9 mouse cellular contexts compared by ENCODE assay signal in genomic region chr17:32403417-32403816, GRCm38 (mm10). TPM values are rescaled to one million over a fixed set of nuclear protein-coding genes. Genes with fewer than 3 reads are reported as not detected.
DNase-seq lines count a peak whose midpoint lies in the region; ATAC-seq and TF ChIP-seq lines count a peak whose summit lies in the region.
"Had no signal": no experiment of that assay in that cellular context is flagged by ENCODE, and none has a peak within 500 bp of the region (broad histone marks: within the 10 kb centered on the region; RNA-seq: fewer than 3 reads in every experiment).

Gene Rasal3, minus strand, starts transcription at chr17:32403583.

- no peak for TF ChIP-seq POLR2A in CH12.LX (IDR thresholded peaks at IDR 0.05; ENCODE audit: low read depth, low read length)
- TF ChIP-seq POLR2A in olfactory bulb, adult 2 months (IDR thresholded peaks at IDR 0.05; ENCODE audit: insufficient read depth, low read depth, low read length) = no peak

- H3K4me3 ChIP-seq in CH12.LX (replicated peaks in 1 of 3; ENCODE audit: low read depth in 2 of 3, low read length in 2 of 3, poor library complexity in 1 of 3) = peak within 1 kb of the TSS; percentile 67 to 91 (median 69)
- H3K4me3 ChIP-seq in intestine, embryonic 16.5 days (ENCODE audit: low read length) = peak within 1 kb of the TSS; percentile 14; the same call in 1 of the 2 replicates
- peak within 1 kb of the TSS; percentile 15; the same call in 1 of the 2 replicates for H3K4me3 ChIP-seq in olfactory bulb, adult 2 months (ENCODE audit: insufficient read depth, low read depth, low read length)
- H3K4me3 ChIP-seq: embryonic facial prominence, embryonic 15.5 days; heart, embryonic 13.5 days had no signal

- TF ChIP-seq CTCF in CH12.LX (conservative IDR thresholded peaks at IDR 0.05 in 1 of 2, IDR thresholded peaks at IDR 0.05 in 1 of 2; ENCODE audit: low read depth in 2 of 2, low read length in 2 of 2) = no peak; a peak in 1 of 4 replicates
- no peak for TF ChIP-seq CTCF in olfactory bulb, adult 2 months (IDR thresholded peaks at IDR 0.05; ENCODE audit: insufficient read depth, low read depth, low read length)

- peak within 1 kb of the TSS; percentile 56 for H3K27ac ChIP-seq in CH12.LX (ENCODE audit: insufficient read depth, low read depth)
- no peak within 1 kb of the TSS for H3K27ac ChIP-seq in intestine, embryonic 16.5 days (ENCODE audit: low read length)
- H3K27ac ChIP-seq in olfactory bulb, adult 2 months (ENCODE audit: insufficient read depth, low read depth, low read length) = 0 out of 2 replicates have a peak within 1 kb of the TSS, but pooled peaks have one; percentile 21
- H3K27ac ChIP-seq: embryonic facial prominence, embryonic 15.5 days; heart, embryonic 13.5 days had no signal

- H3K4me2 ChIP-seq in CH12.LX (ENCODE audit: insufficient read depth, low read depth, poor library complexity, severe bottlenecking) = peak within 1 kb of the TSS; percentile 85
- H3K4me2 ChIP-seq in intestine, embryonic 16.5 days (ENCODE audit: low read depth, low read length) = no peak within 1 kb of the TSS
- H3K4me2 ChIP-seq: embryonic facial prominence, embryonic 15.5 days; heart, embryonic 13.5 days had no signal

- DNase-seq in CD4-positive helper T cell, adult 2 months (ENCODE audit: low read depth, low spot score) = peak; percentile 91
- DNase-seq in CH12.LX (ENCODE audit: extremely low read depth) = peak; percentile 65
- DNase-seq in urinary bladder, postnatal 36 days (ENCODE audit: low spot score in 2 of 2) = no peak
- DNase-seq in gastrocnemius, adult 18-20 months (ENCODE audit: low spot score) = no peak
- DNase-seq in ovary, adult 18-20 months (ENCODE audit: low spot score) = no peak

- H3K9ac ChIP-seq in CH12.LX (ENCODE audit: insufficient read depth, low read depth) = peak within 1 kb of the TSS; percentile 59
- 0 out of 2 replicates have a peak within 1 kb of the TSS, but pooled peaks have one; percentile 8 for H3K9ac ChIP-seq in intestine, embryonic 16.5 days (ENCODE audit: low read depth, low read length)
- H3K9ac ChIP-seq: embryonic facial prominence, embryonic 15.5 days; heart, embryonic 13.5 days had no signal

- H3K79me2 ChIP-seq in CH12.LX (replicated peaks; ENCODE audit: control insufficient read depth, extremely low read depth, insufficient read depth, poor library complexity, severe bottlenecking) = peaks cover 5% of the 10 kb centered on the region; the same call in 1 of the 2 replicates

- no peak for TF ChIP-seq EP300 in CH12.LX (IDR thresholded peaks at IDR 0.05; ENCODE audit: low read length)

- no peak for ATAC-seq in intestine, embryonic 16.5 days

- H3K27me3 ChIP-seq in CH12.LX (replicated peaks) = no peaks in the 10 kb centered on the region
- H3K27me3 ChIP-seq in intestine, embryonic 16.5 days (replicated peaks; ENCODE audit: control insufficient read depth, insufficient read depth, low read length) = no peaks in the 10 kb centered on the region; the same call in 1 of the 2 replicates

- 72% methylated on average over 8 of the region's 8 CpGs for WGBS in intestine, embryonic 16.5 days
- 66% methylated on average over 8 of the region's 8 CpGs for WGBS in olfactory bulb, adult 2 months

- in situ Hi-C loops in CH12.LX (cut with MboI; ENCODE audit: low pct_ligation_motif_present, low pct_unique_long_range_greater_than_20kb, low sequenced_read_pairs) = no loop called here

- dilution Hi-C loops in CH12.LX (cut with MboI; ENCODE audit: extremely low pct_ligation_motif_present, extremely low pct_unique_long_range_greater_than_20kb, low sequenced_read_pairs) = no loop called here

- no peak for TF ChIP-seq RAD21 in CH12.LX (IDR thresholded peaks at IDR 0.05; ENCODE audit: low read depth, low read length)

- H3K9me3 ChIP-seq in CH12.LX (replicated peaks; ENCODE audit: low read length) = no peaks in the 10 kb centered on the region
- H3K9me3 ChIP-seq in intestine, embryonic 16.5 days (ENCODE audit: control insufficient read depth, low read length) = no peaks in the 10 kb centered on the region
- H3K9me3 ChIP-seq: embryonic facial prominence, embryonic 15.5 days; heart, embryonic 13.5 days had no signal

- H3K36me3 ChIP-seq in CH12.LX (replicated peaks in 1 of 2; ENCODE audit: control insufficient read depth in 1 of 2, insufficient read depth in 1 of 2, low read length in 1 of 2) = peaks cover 8 to 22% of the 10 kb centered on the region in 2 experiments
- H3K36me3 ChIP-seq in intestine, embryonic 16.5 days (ENCODE audit: control insufficient read depth, insufficient read depth, low read length) = no peaks in the 10 kb centered on the region
- H3K36me3 ChIP-seq: embryonic facial prominence, embryonic 15.5 days; heart, embryonic 13.5 days had no signal

- peaks cover 11 to 29% of the 10 kb centered on the region in 2 experiments for H3K4me1 ChIP-seq in CH12.LX (ENCODE audit: control insufficient read depth in 1 of 2, insufficient read depth in 2 of 2)
- no peaks in the 10 kb centered on the region for H3K4me1 ChIP-seq in intestine, embryonic 16.5 days (ENCODE audit: control insufficient read depth, insufficient read depth, low read length)
- H3K4me1 ChIP-seq in olfactory bulb, adult 2 months (ENCODE audit: control insufficient read depth, insufficient read depth, low read length) = no peaks in the 10 kb centered on the region
- H3K4me1 ChIP-seq: embryonic facial prominence, embryonic 15.5 days; heart, embryonic 13.5 days had no signal

TF ChIP-seq in CH12.LX, 34 proteins besides CTCF, POLR2A, EP300 and RAD21:
- TF ChIP-seq NELFE (IDR thresholded peaks at IDR 0.05; ENCODE audit: low read depth, low read length) (0 out of 2 replicates have a peak, but pooled peaks have one; percentile 54), SMC3 (IDR thresholded peaks at IDR 0.05; ENCODE audit: low read depth, low read length) (no peak), BHLHE40 (IDR thresholded peaks at IDR 0.05; ENCODE audit: low read depth, low read length) (peak; percentile 70), HCFC1 (IDR thresholded peaks at IDR 0.05; ENCODE audit: low read depth, low read length) (no peak; the same call in 1 of the 2 replicates), ZMIZ1 (IDR thresholded peaks at IDR 0.05; ENCODE audit: low read depth, low read length) (no peak), MAFK (IDR thresholded peaks at IDR 0.05; ENCODE audit: insufficient replicate concordance, low read length) (no peak), MXI1 (IDR thresholded peaks at IDR 0.05; ENCODE audit: low read depth, low read length) (no peak), MAZ (IDR thresholded peaks at IDR 0.05; ENCODE audit: low read depth, low read length) (peak; percentile 53; the same call in 1 of the 2 replicates), TCF12 (IDR thresholded peaks at IDR 0.05; ENCODE audit: low read depth, low read length) (0 out of 2 replicates have a peak, but pooled peaks have one; percentile 17), USF2 (conservative IDR thresholded peaks at IDR 0.05; ENCODE audit: low read depth, low read length) (peak; percentile 71), MEF2A (IDR thresholded peaks at IDR 0.05; ENCODE audit: borderline replicate concordance, low read depth, low read length) (no peak), USF1 (IDR thresholded peaks at IDR 0.05; ENCODE audit: low read depth, low read length) (peak; percentile 84), E2F4 (IDR thresholded peaks at IDR 0.05; ENCODE audit: insufficient replicate concordance, low read depth, low read length) (no peak), ELF1 (IDR thresholded peaks at IDR 0.05; ENCODE audit: low read depth, low read length) (no peak), TBP (conservative IDR thresholded peaks at IDR 0.05; ENCODE audit: low read depth, low read length) (no peak), GABPA (IDR thresholded peaks at IDR 0.05; ENCODE audit: insufficient replicate concordance, low read depth, low read length) (no peak), IRF4 (IDR thresholded peaks at IDR 0.05; ENCODE audit: low read depth, low read length) (peak; percentile 40; the same call in 1 of the 2 replicates), ZC3H11A (IDR thresholded peaks at IDR 0.05; ENCODE audit: low read depth, low read length) (no peak), ZNF384 (IDR thresholded peaks at IDR 0.05; ENCODE audit: low read depth, low read length) (no peak), MYC (IDR thresholded peaks at IDR 0.05; ENCODE audit: low read depth, low read length) (0 out of 2 replicates have a peak, but pooled peaks have one; percentile 25), RCOR1 (conservative IDR thresholded peaks at IDR 0.05; ENCODE audit: low read depth, low read length) (no peak), MAX (IDR thresholded peaks at IDR 0.05; ENCODE audit: low read length) (peak; percentile 74), NRF1 (IDR thresholded peaks at IDR 0.05; ENCODE audit: low read depth, low read length) (no peak)

RNA-seq across cellular contexts. Expression of gene Rasal3, which starts in this region (rescaled TPM):
- total RNA-seq in CH12.LX (2012; rRNA removed) (27.5 and 40.5 TPM in 2 replicates), CH12.LX (2014; rRNA removed) (18.1 and 18.6 TPM in 2 replicates)
- 77.6 and 83.2 TPM in 2 replicates for polyA plus RNA-seq in CH12.LX (2012; ENCODE audit: insufficient read length, low read depth)
- 1.4 and 2.0 TPM in 2 replicates for polyA plus RNA-seq in intestine, embryonic 16.5 days (2015; fragmentation: Nextera tagmentation; extraction: Ambion mirVana)
- 242 TPM in 1 of 2 replicates, not detected in the other for polyA plus RNA-seq in olfactory bulb, adult 2 months (2012; ENCODE audit: insufficient read depth, insufficient read length, low replicate concordance, missing spikeins)
- under 1 TPM; 0.09 to 0.85 TPM for total RNA-seq in gastrocnemius, adult 18-20 months (2021)

Comparison
In these comparisons a context has a peak if more than half of its experiments do, and no peak if none do; other contexts are left out.
1. RNA of gene Rasal3 (total RNA-seq): 18.1 to 40.5 TPM in CH12.LX; 0.09 to 0.85 TPM in gastrocnemius, adult 18-20 months; every median in the first group is over 10 times any median in the second.
2. DNase-seq: peak in CD4-positive helper T cell, adult 2 months (single experiment) and CH12.LX (single experiment); none in urinary bladder, postnatal 36 days (0 of 2), gastrocnemius, adult 18-20 months (single experiment) and ovary, adult 18-20 months (single experiment).
3. H3K4me3 ChIP-seq: peak in every context shown above with its lines; median percentile 69 in CH12.LX; 15 in olfactory bulb, adult 2 months; 14 in intestine, embryonic 16.5 days.